Mouse (Mus musculus) cortical plate, adult 2 months (tissue): ENCODE measurements around the gene Cwc25. TPM values are rescaled to one million over a fixed set of nuclear protein-coding genes. Genes with fewer than 3 reads are reported as not detected.
A peak's percentile ranks its signal among the peaks of the same experiment; 100 is the strongest.

Experiments
- H3K27ac ChIP-seq: fragments of 200-500 bp; 2 replicates; pipeline ENCODE4 v1.5.1; 2012; ENCODE audit warnings: low read length, control low read depth, inconsistent platforms; ENCODE audit not compliant: insufficient read depth
- H3K4me1 ChIP-seq: fragments of 200-500 bp; 2 replicates; pipeline ENCODE4 v1.6.1; 2011; ENCODE audit warnings: low read length; ENCODE audit not compliant: control insufficient read depth, insufficient read depth
- H3K4me3 ChIP-seq: fragments of 200-500 bp; 2 replicates; pipeline ENCODE4 v1.5.1; 2011; ENCODE audit warnings: mild to moderate bottlenecking, low read length, control low read depth; ENCODE audit not compliant: insufficient read depth
- CTCF ChIP-seq: fragments of 200-500 bp; IDR thresholded peaks from 2 replicates; pipeline ENCODE4 v1.5.1; 2011; ENCODE audit warnings: mild to moderate bottlenecking, control low read depth, low read length; ENCODE audit not compliant: insufficient read depth; ENCODE audit errors: extremely low read depth
- POLR2A ChIP-seq: fragments of 200-500 bp; IDR thresholded peaks from 2 replicates; pipeline ENCODE4 v1.6.1; 2011; ENCODE audit warnings: mild to moderate bottlenecking, low read length, control low read depth; ENCODE audit not compliant: insufficient read depth; ENCODE audit errors: extremely low read depth
- polyA plus RNA-seq: library from polyadenylated mRNA; depleted of rRNA; stranded (reverse); fragments of >200 nt; gene quantifications from 2 replicates; pipeline ENCODE4 v1.2.3, GENCODE M21; 2012; rRNA removed

Cwc25 gene
- polyA plus RNA-seq, result 16.4 TPM in 2 replicates

DNA sequence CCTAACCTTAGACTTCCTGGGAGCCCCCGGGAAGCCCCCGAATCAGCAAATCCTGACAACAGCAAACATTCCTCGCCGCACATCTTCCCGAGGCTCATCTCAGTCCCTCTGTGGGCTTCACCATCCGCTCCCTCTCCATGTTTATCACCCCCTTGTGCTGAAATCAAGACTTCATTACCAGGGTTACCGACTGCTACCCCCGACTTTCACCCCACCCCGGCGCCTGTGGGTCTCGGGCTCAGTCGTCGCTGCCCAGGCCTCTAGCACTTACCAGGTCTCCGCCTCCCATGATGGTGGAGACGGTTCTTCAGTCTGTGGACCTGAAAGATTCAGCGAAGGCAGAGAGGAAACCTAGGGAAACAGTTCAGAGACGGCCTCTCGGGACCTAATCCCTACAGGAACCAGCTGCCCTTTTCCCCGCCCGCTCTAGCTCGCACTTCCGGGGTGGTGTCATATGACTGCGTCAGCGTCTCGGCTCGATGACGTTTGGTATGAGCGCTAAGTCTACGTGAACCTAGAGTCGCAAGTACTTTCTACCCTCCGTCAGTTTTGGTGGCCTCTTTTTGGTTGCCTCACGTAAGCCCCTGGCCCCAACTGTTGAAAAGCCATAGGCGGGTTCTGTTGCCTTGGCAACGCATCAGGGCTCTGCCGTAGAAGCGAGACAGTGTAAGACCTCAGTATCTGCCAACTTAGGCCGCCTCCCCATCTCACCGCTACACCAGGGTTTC, at the start of gene Cwc25:
Gene Cwc25, minus strand, starts transcription at position 403 of the 728 bp plus-strand sequence.
- Histone ChIP-seq H3K4me1 (peaks cover 5% of the 10 kb centered on the region), H3K4me3 (peak within 1 kb of the TSS; percentile 61), H3K27ac (peak within 1 kb of the TSS; percentile 31; the same call in 1 of the 2 replicates)
- TF ChIP-seq CTCF, result no peak
- peak; percentile 93 for TF ChIP-seq POLR2A

DNA sequence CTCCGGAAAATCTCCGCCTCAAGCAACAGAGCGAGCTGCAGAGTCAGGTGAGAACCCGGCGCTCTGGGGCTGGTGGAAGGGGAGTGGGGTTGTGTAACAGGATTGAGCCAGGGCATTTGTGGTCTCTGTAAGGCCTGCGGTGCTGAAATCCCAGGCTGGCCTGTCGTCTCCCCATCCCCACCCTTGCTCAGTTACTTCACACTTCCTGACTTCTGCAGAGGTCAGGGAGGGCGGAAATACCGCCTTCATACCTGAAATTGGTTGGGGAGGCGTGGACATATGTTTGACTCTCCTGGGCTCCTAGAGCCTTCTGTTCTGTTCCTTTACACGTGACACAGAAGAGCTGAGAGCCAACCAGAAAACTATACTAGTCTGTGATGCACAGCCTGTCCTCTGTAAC, 49.4 kb upstream of the Cwc25 start:
- Histone ChIP-seq H3K4me3 (no peak overlapping the region), H3K4me1 (peaks cover 20% of the 10 kb centered on the region), H3K27ac (no peak overlapping the region)
- no peak for TF ChIP-seq POLR2A
- TF ChIP-seq CTCF, result no peak

- TF ChIP-seq POLR2A, result no peak
- no peak for TF ChIP-seq CTCF
- Histone ChIP-seq H3K27ac (no peak overlapping the region), H3K4me3 (no peak overlapping the region), H3K4me1 (peaks cover 20% of the 10 kb centered on the region)
These were observed 47.6 kb upstream of the Cwc25 start for GRCm38 (mm10) chr11:97813746-97814515.

DNA sequence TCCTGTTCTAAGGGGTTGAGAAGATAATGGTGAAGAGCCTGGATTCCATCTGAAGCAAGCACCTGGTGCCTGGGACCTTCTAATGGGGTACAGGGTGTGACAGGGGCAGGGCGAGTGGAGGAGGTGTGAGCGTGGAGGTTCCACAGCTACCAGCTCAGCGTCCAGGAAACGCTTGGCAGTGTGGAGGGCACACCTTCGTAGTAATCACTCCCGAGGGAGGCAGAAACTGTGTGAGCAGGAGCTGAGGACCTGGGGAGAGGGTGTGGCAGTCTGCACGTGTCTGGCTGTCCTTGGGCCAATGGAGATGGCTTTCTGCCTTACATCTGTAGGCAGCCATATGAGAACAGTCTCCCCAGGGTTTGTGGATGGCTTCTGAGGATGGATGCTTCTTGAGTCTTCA, 46.7 kb upstream of the Cwc25 start:
- Histone ChIP-seq H3K27ac (no peak overlapping the region), H3K4me3 (no peak overlapping the region), H3K4me1 (peaks cover 16% of the 10 kb centered on the region)
- TF ChIP-seq POLR2A, result no peak
- TF ChIP-seq CTCF, result no peak

DNA sequence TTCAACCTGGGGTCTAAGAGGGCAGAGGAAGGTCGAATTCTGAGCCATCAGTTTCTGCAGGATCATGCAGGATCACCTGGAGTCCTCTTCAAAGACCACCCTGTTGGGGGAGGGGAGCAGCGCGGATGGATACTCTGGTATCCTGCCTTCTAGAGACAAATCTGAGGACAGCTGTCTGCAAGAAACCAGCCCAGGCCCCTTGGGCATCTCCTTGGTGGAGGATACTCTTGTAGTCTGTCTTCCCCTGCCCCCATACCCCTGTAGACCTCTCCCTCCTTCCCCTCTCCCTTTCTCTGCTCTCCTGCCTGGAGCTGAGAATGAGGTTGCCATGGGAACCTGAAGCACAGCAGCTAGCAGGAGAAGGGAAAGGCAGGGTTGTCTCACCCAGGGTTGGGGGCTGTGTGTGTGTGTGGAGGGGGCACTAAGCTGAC, 46.1 kb upstream of the Cwc25 start:
- peaks cover 18% of the 10 kb centered on the region for H3K4me1 ChIP-seq
- no peak overlapping the region for H3K27ac ChIP-seq
- no peak for TF ChIP-seq CTCF
- no peak for TF ChIP-seq POLR2A
- H3K4me3 ChIP-seq, result no peak overlapping the region

- no peak overlapping the region for H3K4me3 ChIP-seq
- peaks cover 18% of the 10 kb centered on the region for H3K4me1 ChIP-seq
- TF ChIP-seq CTCF (no peak), POLR2A (no peak)
- H3K27ac ChIP-seq, result no peak overlapping the region
These were observed 45.4 kb upstream of the Cwc25 start for GRCm38 (mm10) chr11:97811569-97812362.

- no peak overlapping the region for H3K27ac ChIP-seq
- TF ChIP-seq POLR2A, result no peak
- TF ChIP-seq CTCF, result no peak
- H3K4me3 ChIP-seq, result no peak overlapping the region
- H3K4me1 ChIP-seq, result peaks cover 21% of the 10 kb centered on the region
These were observed 44.6 kb upstream of the Cwc25 start for GRCm38 (mm10) chr11:97810970-97811369.

DNA sequence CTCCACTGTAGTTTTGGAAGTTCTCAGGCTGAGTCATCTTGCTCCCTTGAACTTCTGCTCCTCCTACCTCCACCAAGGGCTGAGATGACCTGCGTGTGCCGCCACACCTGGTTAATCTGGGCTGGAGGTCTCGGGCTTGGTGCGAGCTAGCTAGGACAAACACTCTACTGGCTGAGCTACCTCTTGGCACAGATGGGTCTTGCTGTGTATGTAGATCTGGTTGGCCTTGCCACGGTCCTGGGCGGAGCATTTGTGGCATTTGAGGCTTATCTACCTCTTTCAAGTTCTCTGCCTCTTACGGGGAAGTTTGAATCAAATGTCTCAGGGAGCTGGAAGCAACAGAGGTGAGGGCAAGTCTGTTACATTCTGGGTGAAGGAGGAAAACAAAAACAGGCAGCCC, 44.0 kb upstream of the Cwc25 start:
- H3K4me3 ChIP-seq, result no peak overlapping the region
- TF ChIP-seq CTCF (no peak), POLR2A (no peak)
- peaks cover 24% of the 10 kb centered on the region for H3K4me1 ChIP-seq
- H3K27ac ChIP-seq, result no peak overlapping the region
